Mouse (Mus musculus) ES-E14 (cell line): ENCODE results near the gene Yeats2. TPM values are rescaled to one million over a fixed set of nuclear protein-coding genes. Genes with fewer than 3 reads are reported as not detected.

Experiments used
- DNase-seq: peaks from one replicate; pipeline ENCODE4 v3.0.0-alpha.2; 2013; ENCODE audit warnings: low read depth, low spot score
- H3K27ac ChIP-seq: 2 replicates; pipeline ENCODE4 v1.5.1; 2012; ENCODE audit warnings: low read depth, mild to moderate bottlenecking, low read length, moderate library complexity, mixed read lengths; ENCODE audit not compliant: poor library complexity, insufficient read depth, severe bottlenecking
- H3K36me3 ChIP-seq: 2 replicates; pipeline ENCODE4 v1.6.1; 2012; ENCODE audit warnings: mild to moderate bottlenecking, low read length, moderate library complexity, mixed read lengths; ENCODE audit not compliant: control insufficient read depth, poor library complexity, insufficient read depth, severe bottlenecking
- H3K4me1 ChIP-seq, 2 experiments: fragments of 150-350 bp in 1 of 2; sonication (generic) in 1 of 2; 2 replicates each; pipeline ENCODE4 v1.6.1; 2012; ENCODE audit warnings: low read length in 2 of 2, mild to moderate bottlenecking in 1 of 2, mixed read lengths in 1 of 2; ENCODE audit not compliant: control insufficient read depth in 2 of 2, insufficient read depth in 2 of 2, poor library complexity in 1 of 2
- H3K4me3 ChIP-seq, 2 experiments: fragments of 150-350 bp in 1 of 2; sonication (generic) in 1 of 2; 2 replicates each; pipeline ENCODE4 v1.5.1; 2012; ENCODE audit warnings: low read length in 2 of 2, low read depth in 1 of 2, mild to moderate bottlenecking in 1 of 2, mixed read lengths in 1 of 2; ENCODE audit not compliant: insufficient read depth in 1 of 2, poor library complexity in 1 of 2, severe bottlenecking in 1 of 2
- H3K9ac ChIP-seq: 2 replicates; pipeline ENCODE4 v1.6.1; 2012; ENCODE audit warnings: low read depth, mild to moderate bottlenecking, low read length, mixed read lengths; ENCODE audit not compliant: poor library complexity, insufficient read depth, severe bottlenecking
- H3K9me3 ChIP-seq: fragments of 150-350 bp; sonication (generic); 2 replicates; pipeline ENCODE4 v1.6.1; 2012; ENCODE audit warnings: low read depth, mild to moderate bottlenecking, low read length; ENCODE audit not compliant: control insufficient read depth, insufficient read depth
- CHD2 ChIP-seq: IDR thresholded peaks from 2 replicates; pipeline ENCODE4 v1.6.1; 2014; ENCODE audit warnings: mild to moderate bottlenecking, low read depth, low read length, inconsistent platforms
- HCFC1 ChIP-seq: IDR thresholded peaks from 2 replicates; pipeline ENCODE4 v1.6.1; 2012; ENCODE audit warnings: low read length, inconsistent platforms, borderline replicate concordance; ENCODE audit not compliant: insufficient read depth
- MAFK ChIP-seq: IDR thresholded peaks from 2 replicates; pipeline ENCODE4 v1.6.1; 2014; ENCODE audit warnings: mild to moderate bottlenecking, low read depth, low read length, inconsistent platforms; ENCODE audit not compliant: insufficient read depth
- ZC3H11A ChIP-seq: IDR thresholded peaks from 2 replicates; pipeline ENCODE4 v1.6.1; 2012; ENCODE audit warnings: low read depth, mild to moderate bottlenecking, inconsistent platforms, low read length, borderline replicate concordance
- ZNF384 ChIP-seq: IDR thresholded peaks from 2 replicates; pipeline ENCODE4 v1.6.1; 2012; ENCODE audit warnings: low read depth, low read length, inconsistent platforms
- in situ Hi-C, 2 experiments: fragments of 600-800 bp; cut with MboI; formaldehyde crosslinking; loops; one replicate each; pipeline ENCODE4 v1.15.1; 2025; ENCODE audit warnings: low sequenced_read_pairs in 2 of 2, inconsistent platforms in 1 of 2; ENCODE audit not compliant: unreplicated experiment in 2 of 2
- total RNA-seq: library from RNA; depleted of rRNA; stranded (reverse); fragments of 300-350 nt; gene quantifications from 2 replicates; pipeline ENCODE4 v1.2.3, GENCODE M21; 2012

Yeats2 gene
- total RNA-seq, 1 experiment: 52.1 TPM

GRCm38 (mm10) chr16:20098375-20098727 lies 42.5 kb upstream of the Yeats2 start:
- TF ChIP-seq CHD2 (no peak), HCFC1 (no peak), ZNF384 (no peak), MAFK (no peak), ZC3H11A (no peak)
- H3K9ac ChIP-seq: no peak overlapping the region
- H3K4me1 ChIP-seq: peaks cover 0 to 2% of the 10 kb centered on the region in 2 experiments; a peak in 1 of 4 replicates
- H3K36me3 ChIP-seq: no peaks in the 10 kb centered on the region; the same call in 1 of the 2 replicates
- peak overlapping the region; percentile 41 to 78 for H3K4me3 ChIP-seq
- no peak overlapping the region for H3K27ac ChIP-seq
- H3K9me3 ChIP-seq: no peaks in the 10 kb centered on the region
- in situ Hi-C loops: no loop called here
- no peak for DNase-seq

- Histone ChIP-seq H3K27ac (no peak overlapping the region), H3K9ac (no peak overlapping the region), H3K4me1 (peaks cover 0 to 2% of the 10 kb centered on the region in 2 experiments; a peak in 1 of 4 replicates), H3K4me3 (no peak overlapping the region), H3K9me3 (no peaks in the 10 kb centered on the region; the same call in 1 of the 2 replicates), H3K36me3 (peaks cover 1% of the 10 kb centered on the region; the same call in 1 of the 2 replicates)
- TF ChIP-seq ZNF384: no peak
- no peak for TF ChIP-seq MAFK
- TF ChIP-seq ZC3H11A: no peak
- no peak for TF ChIP-seq HCFC1
- no peak for TF ChIP-seq CHD2
- in situ Hi-C loops: no loop called here
- DNase-seq: no peak
Observed at GRCm38 (mm10) chr16:20098866-20099629, 41.8 kb upstream of the Yeats2 start.

GRCm38 (mm10) chr16:20106996-20107395 lies 33.9 kb upstream of the Yeats2 start:
- Histone ChIP-seq H3K27ac (no peak overlapping the region), H3K4me3 (no peak overlapping the region), H3K9me3 (no peaks in the 10 kb centered on the region; the same call in 1 of the 2 replicates), H3K9ac (no peak overlapping the region), H3K36me3 (peaks cover 21% of the 10 kb centered on the region), H3K4me1 (no peaks in the 10 kb centered on the region)
- in situ Hi-C loops: no loop called here
- DNase-seq: no peak
- no peak for TF ChIP-seq ZNF384
- no peak for TF ChIP-seq ZC3H11A
- TF ChIP-seq HCFC1: no peak
- TF ChIP-seq CHD2: no peak
- TF ChIP-seq MAFK: no peak

GRCm38 (mm10) chr16:20108961-20109360 lies 31.9 kb upstream of the Yeats2 start:
- H3K9me3 ChIP-seq: no peaks in the 10 kb centered on the region
- no peaks in the 10 kb centered on the region for H3K4me1 ChIP-seq
- in situ Hi-C loops: no loop called here
- peak; percentile 30 for DNase-seq
- H3K9ac ChIP-seq: no peak overlapping the region
- no peak overlapping the region for H3K27ac ChIP-seq
- no peak overlapping the region for H3K4me3 ChIP-seq
- peaks cover 21% of the 10 kb centered on the region for H3K36me3 ChIP-seq
- TF ChIP-seq ZC3H11A (no peak), MAFK (no peak), HCFC1 (no peak), CHD2 (no peak)

- Histone ChIP-seq H3K9ac (no peak overlapping the region), H3K36me3 (peaks cover 10% of the 10 kb centered on the region), H3K4me3 (no peak overlapping the region), H3K4me1 (no peaks in the 10 kb centered on the region), H3K27ac (no peak overlapping the region), H3K9me3 (no peaks in the 10 kb centered on the region)
- in situ Hi-C loops: no loop called here
- DNase-seq: no peak
- TF ChIP-seq ZNF384 (no peak), CHD2 (no peak), ZC3H11A (no peak), MAFK (no peak), HCFC1 (no peak)
Observed at GRCm38 (mm10) chr16:20112649-20113048, 28.2 kb upstream of the Yeats2 start.
